Comparison of ENCODE assay signal across 9 mouse cellular contexts in the genomic region with DNA sequence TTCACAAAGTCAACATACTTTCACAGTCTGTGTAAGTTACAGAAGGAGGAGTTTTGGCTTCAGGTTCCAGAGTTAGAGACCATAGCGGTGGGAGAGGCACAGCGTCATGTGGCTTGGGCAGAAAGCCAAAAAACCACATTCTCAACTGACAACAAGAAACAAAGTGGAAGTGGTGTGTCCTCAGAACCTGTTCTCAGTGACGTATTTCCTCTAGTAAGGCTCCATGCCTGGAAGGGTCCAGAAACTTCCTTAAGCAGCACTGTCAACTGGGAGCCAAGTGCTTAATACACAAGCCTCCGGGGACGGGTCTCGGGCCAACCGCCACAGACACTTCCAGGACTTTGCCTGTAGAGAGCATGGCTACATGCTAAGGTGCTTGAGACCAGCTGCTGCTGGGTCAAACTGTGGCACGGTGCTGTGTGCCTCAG.
DNase-seq lines count a peak whose midpoint lies in the region; ATAC-seq and TF ChIP-seq lines count a peak whose summit lies in the region.
"Had no signal": no experiment of that assay in that cellular context is flagged by ENCODE, and none has a peak within 500 bp of the region (broad histone marks: within the 10 kb centered on the region; RNA-seq: fewer than 3 reads in every experiment).

No protein-coding gene starts in this region.

- H3K36me3 ChIP-seq in hindbrain, postnatal 0 days (ENCODE audit: insufficient read depth, low read length) = no peaks in the 10 kb centered on the region
- H3K36me3 ChIP-seq in hindbrain, embryonic 12.5 days = no peaks in the 10 kb centered on the region
- H3K36me3 ChIP-seq in MEL (ENCODE audit: control insufficient read depth in 1 of 2, insufficient read depth in 2 of 2, low read length in 2 of 2) = no peaks in the 10 kb centered on the region

- H3K9me3 ChIP-seq in hindbrain, postnatal 0 days (ENCODE audit: low read length) = no peaks in the 10 kb centered on the region
- H3K9me3 ChIP-seq in hindbrain, embryonic 12.5 days (replicated peaks) = no peaks in the 10 kb centered on the region
- H3K9me3 ChIP-seq in MEL (replicated peaks; ENCODE audit: insufficient read depth, low read length) = no peaks in the 10 kb centered on the region

- TF ChIP-seq RAD21 in MEL (IDR thresholded peaks at IDR 0.05; ENCODE audit: low read depth, low read length) = no peak

- WGBS in hindbrain, postnatal 0 days = 68% methylated on average over 8 of the region's 8 CpGs
- 85% methylated on average over 8 of the region's 8 CpGs for WGBS in hindbrain, embryonic 12.5 days

- peak; percentile 9 for DNase-seq in hindbrain, postnatal 0 days (ENCODE audit: low spot score)
- peak; percentile 3 for DNase-seq in MEL (ENCODE audit: low read depth, low spot score)
- peak; percentile 3 for DNase-seq in kidney, adult 18-20 months
- DNase-seq in naive thymus-derived CD4-positive, alpha-beta T cell, adult 2 months (ENCODE audit: low read depth) = peak; percentile 73
- no peak for DNase-seq in neural tube, embryonic 10.5 days (ENCODE audit: extremely low spot score, low spot score)
- DNase-seq in left cerebral cortex, postnatal 25 days (ENCODE audit: low spot score in 2 of 2) = no peak
- DNase-seq in urinary bladder, postnatal 25 days (ENCODE audit: low spot score) = no peak

- no peak for TF ChIP-seq CTCF in hindbrain, postnatal 0 days (IDR thresholded peaks at IDR 0.05; ENCODE audit: low read depth)
- no peak for TF ChIP-seq CTCF in MEL (IDR thresholded peaks at IDR 0.05 in 2 of 3, conservative IDR thresholded peaks at IDR 0.05 in 1 of 3; ENCODE audit: control insufficient read depth in 1 of 3, insufficient read depth in 1 of 3, low read depth in 2 of 3, low read length in 3 of 3, poor library complexity in 1 of 3, severe bottlenecking in 1 of 3)

- TF ChIP-seq POLR2A in MEL (IDR thresholded peaks at IDR 0.05; ENCODE audit: control insufficient read depth in 1 of 2, insufficient read depth in 1 of 2, low read depth in 1 of 2, low read length in 2 of 2, poor library complexity in 1 of 2) = no peak

- intact Hi-C loops in left cerebral cortex, postnatal 25 days (cut with DNase I) = no loop called here

- no peak overlapping the region for H3K27ac ChIP-seq in hindbrain, postnatal 0 days
- H3K27ac ChIP-seq in hindbrain, embryonic 12.5 days = no peak overlapping the region
- H3K27ac ChIP-seq in MEL (ENCODE audit: control insufficient read depth, low read depth, low read length) = no peak overlapping the region
- H3K27ac ChIP-seq: liver, embryonic 14.5 days had no signal

- H3K27me3 ChIP-seq in hindbrain, postnatal 0 days (ENCODE audit: insufficient read depth, low read length) = no peaks in the 10 kb centered on the region
- no peaks in the 10 kb centered on the region for H3K27me3 ChIP-seq in hindbrain, embryonic 12.5 days
- H3K27me3 ChIP-seq in MEL (ENCODE audit: control insufficient read depth in 1 of 2, insufficient read depth in 2 of 2, low read length in 2 of 2) = no peaks in the 10 kb centered on the region

- H3K79me2 ChIP-seq in MEL (ENCODE audit: control insufficient read depth, insufficient read depth, low read length, poor library complexity) = no peaks in the 10 kb centered on the region

- H3K4me3 ChIP-seq in hindbrain, postnatal 0 days (ENCODE audit: low read length) = no peak overlapping the region
- H3K4me3 ChIP-seq in hindbrain, embryonic 12.5 days = no peak overlapping the region
- H3K4me3 ChIP-seq in MEL (ENCODE audit: control insufficient read depth in 1 of 2, insufficient read depth in 1 of 2, low read depth in 2 of 2, low read length in 2 of 2) = no peak overlapping the region

- H3K4me2 ChIP-seq in hindbrain, postnatal 0 days (ENCODE audit: low read depth, low read length) = no peak overlapping the region
- H3K4me2 ChIP-seq in hindbrain, embryonic 12.5 days (replicated peaks) = no peak overlapping the region

- no peak overlapping the region for H3K9ac ChIP-seq in hindbrain, postnatal 0 days (replicated peaks; ENCODE audit: low read length)
- no peak overlapping the region for H3K9ac ChIP-seq in hindbrain, embryonic 12.5 days
- H3K9ac ChIP-seq in MEL (ENCODE audit: control insufficient read depth, low read depth, low read length, poor library complexity, severe bottlenecking) = no peak overlapping the region
- H3K9ac ChIP-seq: liver, embryonic 14.5 days had no signal

- H3K4me1 ChIP-seq in hindbrain, postnatal 0 days (ENCODE audit: insufficient read depth, low read length) = no peaks in the 10 kb centered on the region
- no peaks in the 10 kb centered on the region for H3K4me1 ChIP-seq in hindbrain, embryonic 12.5 days
- no peaks in the 10 kb centered on the region for H3K4me1 ChIP-seq in MEL (ENCODE audit: control insufficient read depth in 1 of 2, insufficient read depth in 2 of 2, low read length in 2 of 2)

- ATAC-seq in hindbrain, postnatal 0 days = no peak
- ATAC-seq in hindbrain, embryonic 12.5 days (ENCODE audit: low FRiP score) = no peak

- TF ChIP-seq EP300 in MEL (IDR thresholded peaks at IDR 0.05; ENCODE audit: low read depth in 1 of 2, low read length in 2 of 2) = no peak

TF ChIP-seq in MEL, 35 proteins besides CTCF, POLR2A, EP300 and RAD21:
- no peak for TF ChIP-seq BHLHE40 (IDR thresholded peaks at IDR 0.05; ENCODE audit: borderline replicate concordance, low read depth, low read length)
- no peak for TF ChIP-seq MXI1 (IDR thresholded peaks at IDR 0.05; ENCODE audit: low read depth, low read length)
- no peak for TF ChIP-seq MYB (IDR thresholded peaks at IDR 0.05; ENCODE audit: low read depth, low read length)
- TF ChIP-seq SIN3A (IDR thresholded peaks at IDR 0.05; ENCODE audit: low read length) = no peak
- no peak for TF ChIP-seq GATA1 (IDR thresholded peaks at IDR 0.05; ENCODE audit: low read depth, low read length)
- no peak for TF ChIP-seq MAZ (IDR thresholded peaks at IDR 0.05; ENCODE audit: low read depth, low read length)
- no peak for TF ChIP-seq TBP (IDR thresholded peaks at IDR 0.05; ENCODE audit: low read depth, low read length)
- no peak for TF ChIP-seq RCOR1 (IDR thresholded peaks at IDR 0.05; ENCODE audit: low read depth, low read length)

Comparison
In these comparisons a context has a peak if more than half of its experiments do, and no peak if none do; other contexts are left out.
1. DNase-seq: peak in hindbrain, postnatal 0 days (single experiment), MEL (single experiment), kidney, adult 18-20 months (single experiment) and naive thymus-derived CD4-positive, alpha-beta T cell, adult 2 months (single experiment); none in neural tube, embryonic 10.5 days (single experiment), left cerebral cortex, postnatal 25 days (0 of 2) and urinary bladder, postnatal 25 days (single experiment).